Mouse (Mus musculus) thymus, postnatal 0 days (tissue): Measurements from ENCODE around the gene Selenbp1. TPM values are rescaled to one million over a fixed set of nuclear protein-coding genes. Genes with fewer than 3 reads are reported as not detected.
"Not testable (repeated sequence)": the region's sequence is repeated elsewhere in the genome, so short reads cannot be mapped to it uniquely, and the experiment has no call there.

ENCODE experiments used
- DNase-seq: peaks from one replicate; pipeline ENCODE4 v3.0.0-alpha.2; 2015; ENCODE audit warnings: low spot score
- polyA plus RNA-seq: library from polyadenylated mRNA; unstranded; fragments of >200 nt; fragmentation: Nextera tagmentation; extraction: Ambion mirVana; gene quantifications from 2 replicates; pipeline ENCODE4 v1.2.1, GENCODE M21; 2015

Selenbp1 gene
- polyA plus RNA-seq, 1 experiment from 2014 or later: 12.6 TPM

GRCm38 (mm10) chr3:94932279-94932678 is 577 bp upstream of the Selenbp1 start:
- DNase-seq: not testable (repeated sequence)

- DNase-seq: not testable (repeated sequence)
Observed at GRCm38 (mm10) chr3:94933604-94934003, 748 bp downstream of the Selenbp1 start.

- not testable (repeated sequence) for DNase-seq
Observed at GRCm38 (mm10) chr3:94934564-94934963, 1.7 kb downstream of the Selenbp1 start.

GRCm38 (mm10) chr3:94935332-94935731 is 2.5 kb downstream of the Selenbp1 start:
- DNase-seq: not testable (repeated sequence)

GRCm38 (mm10) chr3:94936147-94936546 is 3.3 kb downstream of the Selenbp1 start:
- DNase-seq: not testable (repeated sequence)

GRCm38 (mm10) chr3:94937194-94937593 is 4.3 kb downstream of the Selenbp1 start:
- not testable (repeated sequence) for DNase-seq

- not testable (repeated sequence) for DNase-seq
Observed at GRCm38 (mm10) chr3:94940033-94940432, 7.2 kb downstream of the Selenbp1 start.

- not testable (repeated sequence) for DNase-seq
Observed at GRCm38 (mm10) chr3:94942211-94942967, 9.5 kb downstream of the Selenbp1 start.

GRCm38 (mm10) chr3:94943706-94944105 is 10.8 kb downstream of the Selenbp1 start:
- not testable (repeated sequence) for DNase-seq

- peak; percentile 43 for DNase-seq
Observed at GRCm38 (mm10) chr3:94948066-94948614, 15.3 kb downstream of the Selenbp1 start.

GRCm38 (mm10) chr3:94949645-94950044 is 16.8 kb downstream of the Selenbp1 start:
- DNase-seq: no peak

GRCm38 (mm10) chr3:94952806-94953205 is 19.9 kb downstream of the Selenbp1 start:
- peak; percentile 51 for DNase-seq

- no peak for DNase-seq
Observed at GRCm38 (mm10) chr3:94953384-94953763, 20.5 kb downstream of the Selenbp1 start.

- DNase-seq: peak; percentile 95
Observed at GRCm38 (mm10) chr3:94953764-94954616, 21.1 kb downstream of the Selenbp1 start, which contains the start of gene Rfx5. Gene Rfx5 (plus strand): TSS chr3:94954075.

GRCm38 (mm10) chr3:94958295-94958694 is 25.4 kb downstream of the Selenbp1 start:
- no peak for DNase-seq

- no peak for DNase-seq
Observed at GRCm38 (mm10) chr3:94959871-94960270, 27.0 kb downstream of the Selenbp1 start.

GRCm38 (mm10) chr3:94960322-94960721 is 27.5 kb downstream of the Selenbp1 start:
- no peak for DNase-seq

- DNase-seq: no peak
Observed at GRCm38 (mm10) chr3:94964989-94965388, 32.1 kb downstream of the Selenbp1 start.

- DNase-seq: no peak
Observed at GRCm38 (mm10) chr3:94965878-94966277, 33.0 kb downstream of the Selenbp1 start.

GRCm38 (mm10) chr3:94972552-94972951 is 39.7 kb downstream of the Selenbp1 start:
- no peak for DNase-seq

- no peak for DNase-seq
Observed at GRCm38 (mm10) chr3:94973620-94974019, 40.8 kb downstream of the Selenbp1 start.

- DNase-seq: no peak
Observed at GRCm38 (mm10) chr3:94974026-94974527, 41.2 kb downstream of the Selenbp1 start.
